Mouse (Mus musculus): ENCODE data around the gene Erfe. TPM values are rescaled to one million over a fixed set of nuclear protein-coding genes. Genes with fewer than 3 reads are reported as not detected.

Erfe gene
- total RNA-seq (2014; fragmentation: Nextera tagmentation), result 1.2 and 2.1 TPM in 2 replicates
- total RNA-seq (2017), result 0.81 and 0.93 TPM in 2 replicates
- polyA plus RNA-seq (2012), result 0.78 and 0.94 TPM in 2 replicates

GRCm38 (mm10) chr1:91366215-91367108 is at the start of gene Erfe:
Erfe (plus strand) TSS chr1:91366430.
- DNase-seq (ENCODE audit: low spot score) (peak; percentile 92), ATAC-seq (ENCODE audit: extremely low read depth, insufficient number of reproducible peaks, low FRiP score, poor library complexity, severe bottlenecking) (peak; percentile 42)
- H3K9me3 ChIP-seq (replicated peaks), result no peaks in the 10 kb centered on the region
- TF ChIP-seq POLR2AphosphoS5 (IDR thresholded peaks at IDR 0.05; ENCODE audit: insufficient replicate concordance, low read depth, low read length), result no peak
- TF ChIP-seq GATA2 (IDR thresholded peaks at IDR 0.05; ENCODE audit: borderline replicate concordance, low read depth, low read length), result no peak
- TF ChIP-seq CTCF (IDR thresholded peaks at IDR 0.05; ENCODE audit: low read depth, low read length), result peak; percentile 90
- TF ChIP-seq GATA1 (IDR thresholded peaks at IDR 0.05; ENCODE audit: borderline replicate concordance, low read length), result no peak
- no peak for TF ChIP-seq TAL1 (conservative IDR thresholded peaks at IDR 0.05; ENCODE audit: low read depth, low read length)
- H3K4me1 ChIP-seq (ENCODE audit: insufficient read depth, low read depth, low read length), result peaks cover 28% of the 10 kb centered on the region
- peak within 1 kb of the TSS; percentile 72 for H3K4me3 ChIP-seq (ENCODE audit: low read depth, low read length)
- H3K36me3 ChIP-seq (replicated peaks), result peaks cover 37% of the 10 kb centered on the region
- peaks cover 29% of the 10 kb centered on the region for H3K27me3 ChIP-seq (ENCODE audit: insufficient read depth, low read length)

GRCm38 (mm10) chr1:91317656-91318055 is 48.6 kb upstream of the Erfe start:
- H3K4me3 ChIP-seq (ENCODE audit: low read depth, low read length), result no peak overlapping the region
- no peaks in the 10 kb centered on the region for H3K9me3 ChIP-seq (replicated peaks)
- TF ChIP-seq GATA1 (IDR thresholded peaks at IDR 0.05; ENCODE audit: borderline replicate concordance, low read length) (no peak), GATA2 (IDR thresholded peaks at IDR 0.05; ENCODE audit: borderline replicate concordance, low read depth, low read length) (no peak), TAL1 (conservative IDR thresholded peaks at IDR 0.05; ENCODE audit: low read depth, low read length) (no peak), CTCF (IDR thresholded peaks at IDR 0.05; ENCODE audit: low read depth, low read length) (no peak), POLR2AphosphoS5 (IDR thresholded peaks at IDR 0.05; ENCODE audit: insufficient replicate concordance, low read depth, low read length) (no peak)
- peaks cover 6% of the 10 kb centered on the region for H3K36me3 ChIP-seq (replicated peaks)
- ATAC-seq (ENCODE audit: extremely low read depth, insufficient number of reproducible peaks, low FRiP score, poor library complexity, severe bottlenecking), result no peak
- peaks cover 5% of the 10 kb centered on the region; the same call in 1 of the 2 replicates for H3K27me3 ChIP-seq (ENCODE audit: insufficient read depth, low read length)
- no peak for DNase-seq (ENCODE audit: low spot score)
- H3K4me1 ChIP-seq (ENCODE audit: insufficient read depth, low read depth, low read length), result peaks cover 5% of the 10 kb centered on the region; the same call in 1 of the 2 replicates

- Histone ChIP-seq H3K36me3 (replicated peaks) (no peaks in the 10 kb centered on the region), H3K4me3 (ENCODE audit: low read depth, low read length) (no peak within 1 kb of the TSS), H3K27me3 (ENCODE audit: insufficient read depth, low read length) (peaks cover 21% of the 10 kb centered on the region; the same call in 1 of the 2 replicates), H3K9me3 (replicated peaks) (no peaks in the 10 kb centered on the region), H3K4me1 (ENCODE audit: insufficient read depth, low read depth, low read length) (peaks cover 5% of the 10 kb centered on the region; the same call in 1 of the 2 replicates)
- DNase-seq (ENCODE audit: low spot score), result no peak
- TF ChIP-seq GATA1 (IDR thresholded peaks at IDR 0.05; ENCODE audit: borderline replicate concordance, low read length) (no peak), POLR2AphosphoS5 (IDR thresholded peaks at IDR 0.05; ENCODE audit: insufficient replicate concordance, low read depth, low read length) (no peak), CTCF (IDR thresholded peaks at IDR 0.05; ENCODE audit: low read depth, low read length) (no peak), TAL1 (conservative IDR thresholded peaks at IDR 0.05; ENCODE audit: low read depth, low read length) (no peak), GATA2 (IDR thresholded peaks at IDR 0.05; ENCODE audit: borderline replicate concordance, low read depth, low read length) (no peak)
- ATAC-seq (ENCODE audit: extremely low read depth, insufficient number of reproducible peaks, low FRiP score, poor library complexity, severe bottlenecking), result no peak
These were observed 44.3 kb upstream of the Erfe start, which contains the start of gene Espnl for GRCm38 (mm10) chr1:91321760-91322438. Espnl (plus strand) TSS chr1:91322075.

- ATAC-seq (ENCODE audit: extremely low read depth, insufficient number of reproducible peaks, low FRiP score, poor library complexity, severe bottlenecking) (no peak), DNase-seq (ENCODE audit: low spot score) (no peak)
- no peaks in the 10 kb centered on the region for H3K36me3 ChIP-seq (replicated peaks)
These were observed 41.6 kb upstream of the Erfe start for GRCm38 (mm10) chr1:91324646-91325045.

GRCm38 (mm10) chr1:91325488-91326042 is 40.7 kb upstream of the Erfe start:
- Histone ChIP-seq H3K9me3 (replicated peaks) (no peaks in the 10 kb centered on the region), H3K4me3 (ENCODE audit: low read depth, low read length) (no peak overlapping the region), H3K27me3 (ENCODE audit: insufficient read depth, low read length) (peaks cover 30% of the 10 kb centered on the region), H3K4me1 (ENCODE audit: insufficient read depth, low read depth, low read length) (peaks cover 5% of the 10 kb centered on the region; the same call in 1 of the 2 replicates), H3K36me3 (replicated peaks) (no peaks in the 10 kb centered on the region)
- DNase-seq (ENCODE audit: low spot score) (no peak), ATAC-seq (ENCODE audit: extremely low read depth, insufficient number of reproducible peaks, low FRiP score, poor library complexity, severe bottlenecking) (no peak)
- TF ChIP-seq CTCF (IDR thresholded peaks at IDR 0.05; ENCODE audit: low read depth, low read length) (no peak), POLR2AphosphoS5 (IDR thresholded peaks at IDR 0.05; ENCODE audit: insufficient replicate concordance, low read depth, low read length) (no peak), TAL1 (conservative IDR thresholded peaks at IDR 0.05; ENCODE audit: low read depth, low read length) (no peak), GATA2 (IDR thresholded peaks at IDR 0.05; ENCODE audit: borderline replicate concordance, low read depth, low read length) (no peak), GATA1 (IDR thresholded peaks at IDR 0.05; ENCODE audit: borderline replicate concordance, low read length) (no peak)

More at GRCm38 (mm10) chr1:91324646-91325045, 41.6 kb upstream of the Erfe start:
- Histone ChIP-seq H3K4me3 (ENCODE audit: low read depth, low read length) (no peak overlapping the region), H3K4me1 (ENCODE audit: insufficient read depth, low read depth, low read length) (peaks cover 5% of the 10 kb centered on the region; the same call in 1 of the 2 replicates), H3K27me3 (ENCODE audit: insufficient read depth, low read length) (peaks cover 30% of the 10 kb centered on the region), H3K9me3 (replicated peaks) (no peaks in the 10 kb centered on the region)
- TF ChIP-seq GATA2 (IDR thresholded peaks at IDR 0.05; ENCODE audit: borderline replicate concordance, low read depth, low read length) (no peak), TAL1 (conservative IDR thresholded peaks at IDR 0.05; ENCODE audit: low read depth, low read length) (no peak), CTCF (IDR thresholded peaks at IDR 0.05; ENCODE audit: low read depth, low read length) (no peak), POLR2AphosphoS5 (IDR thresholded peaks at IDR 0.05; ENCODE audit: insufficient replicate concordance, low read depth, low read length) (no peak), GATA1 (IDR thresholded peaks at IDR 0.05; ENCODE audit: borderline replicate concordance, low read length) (no peak)
